Mouse (Mus musculus): ENCODE results near the gene Dcpp3.

DNA sequence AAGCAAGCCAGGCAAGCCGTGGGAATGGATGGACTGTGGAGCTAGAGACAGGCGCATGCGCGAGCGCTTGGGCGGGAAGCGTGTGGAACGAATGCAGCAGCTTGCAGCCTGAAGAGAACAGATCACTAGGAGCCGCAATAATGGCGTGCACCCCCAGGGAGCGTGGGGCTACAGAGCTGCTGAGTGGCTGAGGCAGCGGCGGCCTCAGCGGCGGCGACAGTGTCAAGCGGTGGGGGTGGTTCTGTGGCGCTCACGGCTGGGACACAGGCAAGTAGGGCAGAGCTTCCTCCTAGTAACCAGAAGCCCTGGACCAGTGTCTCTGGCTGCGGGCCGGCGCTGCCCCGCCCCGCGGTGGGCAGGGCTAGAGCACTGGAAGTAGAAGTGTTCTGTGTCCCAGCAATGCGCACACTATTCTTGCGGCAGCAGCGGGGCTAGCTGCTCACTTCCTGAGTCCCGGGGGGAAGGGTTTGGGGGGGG, 7.3 kb downstream of the Dcpp3 start:
- TF ChIP-seq CTCF (conservative IDR thresholded peaks at IDR 0.05; ENCODE audit: insufficient read depth, insufficient read length, low read depth, low read length) (no peak), POLR2A (IDR thresholded peaks at IDR 0.05; ENCODE audit: low read depth, low read length) (peak; percentile 53)
